Mouse (Mus musculus) 416B (cell line): ENCODE measurements around the gene Msh2.
A peak's percentile ranks its signal among the peaks of the same experiment; 100 is the strongest.

Experiments
- DNase-seq: peaks from one replicate; pipeline ENCODE4 v3.0.0; 2011; ENCODE audit warnings: low read depth

Gene Msh2

DNA sequence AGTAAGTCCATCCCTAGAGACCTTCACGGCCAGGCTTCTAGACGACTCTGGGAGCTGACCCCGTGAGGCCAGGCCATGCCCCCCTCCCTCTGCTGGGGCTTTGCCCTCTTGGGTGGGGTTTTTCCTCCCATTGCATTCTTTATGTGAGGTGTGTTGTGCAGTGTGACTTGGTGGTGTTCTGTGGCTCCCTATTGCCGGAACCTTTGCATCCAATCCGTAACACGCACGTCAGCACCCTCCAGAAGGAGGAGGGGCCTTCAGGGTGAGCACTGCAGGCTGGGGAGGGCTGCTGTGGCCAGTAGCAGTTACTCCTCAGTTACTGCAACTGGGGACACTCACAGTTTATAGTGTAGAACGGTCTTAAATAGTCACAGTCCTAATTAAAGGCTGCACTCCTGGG lies 28.0 kb downstream of the Msh2 start:
- DNase-seq: no peak

DNA sequence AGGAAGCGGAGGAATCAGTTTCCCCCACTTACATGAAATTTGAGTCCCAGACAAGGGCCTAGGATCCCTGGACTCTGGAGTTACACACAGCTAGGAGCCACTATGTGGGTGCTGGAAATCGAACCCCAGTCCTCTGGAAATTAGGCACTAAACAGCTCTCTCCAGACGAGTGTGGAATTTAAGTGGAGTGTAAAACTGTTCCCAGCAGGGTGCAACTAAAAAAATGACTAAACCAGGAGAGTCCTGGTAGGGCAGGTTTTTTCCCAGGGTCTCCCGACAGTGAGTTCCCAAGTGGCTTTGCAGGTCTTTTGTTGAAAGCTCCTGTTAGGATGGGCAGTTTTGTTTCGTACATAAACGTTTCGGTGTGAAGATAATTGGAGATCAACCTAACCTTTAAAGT lies 52.6 kb downstream of the Msh2 start:
- DNase-seq: no peak

DNA sequence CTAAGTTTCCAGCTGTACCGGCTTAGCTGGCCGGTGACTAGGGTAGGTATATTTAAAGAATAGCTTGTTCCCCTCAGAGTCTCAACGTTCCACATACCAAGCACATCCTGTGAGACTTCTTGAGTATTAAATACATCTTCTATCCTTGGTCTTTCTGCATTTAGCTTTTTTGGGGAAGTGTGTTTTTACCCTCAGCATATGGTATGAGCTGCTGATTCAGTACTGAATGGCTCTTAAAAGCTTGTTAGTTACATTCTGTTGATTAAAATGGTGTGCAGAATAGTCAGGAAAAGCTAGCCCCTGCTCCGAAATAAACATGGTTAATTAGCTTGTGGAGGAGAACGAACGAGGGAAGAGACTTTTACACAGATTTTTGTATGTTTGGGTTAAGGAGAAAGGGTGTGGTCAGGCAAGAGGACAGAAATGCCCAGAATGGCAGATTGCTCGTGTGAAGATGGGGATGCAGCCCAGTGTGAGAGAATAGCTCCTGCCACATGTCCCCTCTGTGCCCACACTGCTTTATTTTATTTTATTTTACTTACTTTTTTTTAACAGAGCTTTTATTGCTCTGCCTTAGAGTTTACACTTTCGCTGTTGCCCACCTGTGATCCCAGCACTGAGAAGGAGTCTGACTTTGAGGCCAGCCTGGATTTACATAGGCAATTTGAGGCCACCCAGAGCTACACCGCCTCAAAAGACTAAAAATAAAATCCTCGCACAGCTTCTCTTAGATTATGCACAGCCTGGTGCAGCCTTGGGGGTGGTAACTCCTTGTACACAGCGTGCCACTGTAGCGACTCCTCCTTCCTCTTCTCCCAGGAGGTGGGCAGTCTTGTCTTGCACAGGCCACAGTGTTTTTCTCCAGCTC lies 54.6 kb downstream of the Msh2 start:
- DNase-seq: no peak

DNA sequence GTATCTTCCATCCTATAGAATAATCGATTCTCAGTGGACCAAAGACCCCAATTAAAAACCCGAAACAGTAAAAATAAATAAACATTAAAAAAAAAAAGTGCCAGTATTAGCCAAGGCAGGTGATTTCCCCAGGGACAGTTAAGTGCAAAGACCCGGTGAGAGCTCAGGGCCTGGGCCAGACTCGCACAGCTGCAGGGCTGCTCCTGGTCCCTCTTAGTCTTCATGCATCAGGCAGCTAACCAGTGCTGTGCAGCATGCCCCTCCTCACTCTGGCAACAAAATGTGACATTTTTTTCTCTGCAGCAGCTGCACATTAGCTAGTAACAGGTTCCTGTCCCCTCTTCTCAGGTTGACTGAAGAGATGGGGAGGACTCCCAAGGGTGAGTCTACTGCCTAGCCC lies 59.8 kb downstream of the Msh2 start:
- DNase-seq: no peak

DNA sequence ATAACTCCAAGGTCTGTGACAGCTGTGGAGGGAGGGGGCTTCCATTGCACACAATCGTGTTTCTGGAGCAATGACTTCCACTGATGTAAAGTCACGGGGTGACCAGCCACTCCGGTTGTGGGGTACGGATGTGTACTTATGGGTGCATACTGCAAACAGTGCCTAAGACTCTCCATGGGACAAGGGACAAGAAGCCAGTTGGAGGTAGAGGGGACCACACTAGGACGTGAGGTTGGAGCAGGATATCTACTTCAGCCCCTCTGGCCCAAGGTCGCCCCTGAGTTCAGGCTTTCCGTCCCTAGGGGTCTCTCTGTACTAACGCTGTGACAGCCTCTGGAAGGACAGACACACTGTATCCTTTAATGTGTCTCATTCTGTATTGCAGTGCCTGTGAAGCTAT lies 62.3 kb downstream of the Msh2 start:
- DNase-seq: no peak

DNA sequence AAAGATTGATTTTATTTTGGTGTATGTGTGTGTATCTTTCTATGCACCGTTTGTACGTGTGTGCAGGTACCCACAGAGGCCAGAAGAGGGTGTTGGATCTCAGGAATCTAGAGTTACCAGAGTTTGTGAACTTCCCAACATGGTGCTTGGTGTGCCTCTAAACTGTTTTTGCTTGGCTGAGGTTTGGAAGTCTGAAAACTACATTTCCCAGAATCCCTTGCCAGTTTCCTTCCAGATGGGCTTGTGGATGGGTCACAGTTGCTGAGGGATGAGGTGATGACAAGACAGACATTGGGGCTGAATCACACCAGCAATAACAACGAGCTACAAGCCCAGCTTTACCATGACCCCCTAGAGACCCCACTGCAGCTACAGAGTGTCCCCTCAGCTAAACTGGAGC lies 65.0 kb downstream of the Msh2 start:
- no peak for DNase-seq

DNA sequence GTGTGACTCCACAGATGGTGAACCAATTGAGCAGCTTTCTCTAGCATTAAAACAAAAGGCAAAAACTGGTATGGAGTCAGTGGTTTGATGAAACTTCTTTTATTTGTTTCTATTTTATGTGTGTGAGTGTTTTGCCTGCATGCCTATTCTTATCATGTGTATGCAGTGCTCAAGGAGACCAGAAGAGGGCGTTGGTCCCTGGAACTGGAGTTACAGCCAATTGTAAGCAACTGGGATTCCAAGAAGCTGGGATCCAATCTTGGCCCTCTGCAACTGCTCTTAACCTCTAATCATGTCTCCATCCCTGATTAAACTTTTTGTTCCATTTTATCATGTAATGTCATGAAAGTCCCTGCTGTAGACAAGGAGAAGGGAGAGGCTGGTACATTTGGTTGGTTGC lies 67.7 kb downstream of the Msh2 start:
- no peak for DNase-seq

DNA sequence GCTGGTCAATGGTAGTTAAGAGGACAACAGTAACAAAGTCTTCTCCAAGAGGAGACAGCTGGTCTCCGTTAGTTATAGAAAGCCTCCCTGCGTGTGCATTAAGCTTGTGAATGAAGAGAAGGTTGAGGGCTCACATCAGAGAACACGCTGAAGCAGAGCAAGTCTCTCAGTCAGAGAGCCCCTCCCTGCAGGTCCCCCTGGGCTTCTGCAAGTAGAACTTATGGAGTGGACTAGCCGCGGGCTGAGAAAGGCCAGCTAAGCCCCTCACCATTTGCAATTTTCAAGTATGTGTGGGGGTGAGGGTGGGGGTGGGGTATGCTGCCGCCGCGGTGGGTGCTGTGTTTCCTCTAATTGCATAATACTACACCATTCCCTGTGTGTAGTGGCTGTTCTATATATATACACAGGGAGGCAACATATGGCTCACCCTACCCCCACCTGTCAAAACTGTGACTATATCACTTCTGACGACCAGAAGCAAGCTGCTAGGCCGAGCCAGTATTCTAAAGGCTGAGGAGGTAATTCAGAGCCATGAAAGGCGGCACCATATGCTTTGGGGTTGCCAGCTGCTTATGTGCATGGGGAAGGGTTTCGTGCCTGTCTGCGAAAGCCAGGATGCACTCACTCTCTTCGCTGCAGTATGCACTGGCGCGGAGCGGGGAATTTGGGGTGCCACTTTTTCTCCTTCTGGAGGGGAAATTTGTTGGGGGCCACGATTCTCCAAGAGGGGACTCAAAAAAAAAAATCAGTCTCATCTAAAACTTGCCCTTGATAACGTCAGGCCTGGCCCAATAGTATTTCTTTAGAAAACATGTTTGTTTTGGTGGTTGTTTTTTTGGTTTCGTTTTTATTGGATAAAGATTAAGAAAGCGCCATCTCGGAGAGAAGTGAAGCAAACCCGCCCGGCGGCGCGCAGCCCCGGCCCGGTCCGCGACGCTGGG lies 73.1 kb downstream of the Msh2 start:
- DNase-seq: no peak

DNA sequence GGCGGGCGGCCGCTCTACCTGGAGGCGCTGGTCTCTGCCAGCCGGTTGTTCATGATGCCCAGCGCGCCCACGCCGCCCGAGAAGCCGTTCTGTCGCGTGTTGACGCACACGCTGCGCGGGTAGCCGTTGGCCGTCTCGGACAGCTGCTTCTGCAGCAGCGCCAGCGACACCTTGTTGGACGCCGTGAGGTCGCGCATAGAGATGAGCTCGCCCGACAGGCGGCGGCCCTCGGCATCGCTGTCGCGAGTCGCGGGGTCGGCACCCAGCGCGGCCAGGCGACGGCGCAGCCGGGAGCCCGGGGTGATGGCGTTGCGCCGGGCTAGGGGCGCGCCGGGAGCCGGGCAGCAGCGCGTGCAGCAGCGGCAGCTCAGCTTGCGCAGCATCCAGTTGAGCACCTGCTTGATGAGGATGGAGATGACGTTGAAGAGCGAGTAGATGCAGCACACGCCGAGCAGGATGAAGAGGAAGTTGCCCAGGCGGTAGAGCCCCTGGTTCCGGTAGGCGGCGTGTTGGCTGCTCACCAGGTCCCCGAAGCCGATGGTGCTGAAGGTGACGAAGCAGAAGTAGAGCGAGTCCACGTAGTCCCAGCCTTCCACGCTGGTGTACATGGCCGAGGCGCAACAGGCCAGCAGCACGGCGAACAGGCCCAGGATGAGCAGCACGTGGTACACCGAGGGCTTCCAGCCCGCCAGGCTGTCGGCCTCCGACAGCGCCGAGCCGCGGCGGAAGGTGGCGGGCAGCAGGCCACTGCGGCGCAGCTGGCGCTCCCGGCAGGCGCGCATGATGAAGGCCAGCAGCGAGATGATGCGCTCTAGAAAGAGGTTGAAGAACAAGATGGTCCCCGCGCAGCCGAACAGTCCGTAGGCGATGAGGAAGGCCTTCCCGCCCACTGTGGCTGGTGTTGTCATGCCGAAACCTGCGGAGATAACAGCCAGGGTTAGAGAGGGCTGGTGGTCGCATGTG lies 74.1 kb downstream of the Msh2 start:
- no peak for DNase-seq

DNA sequence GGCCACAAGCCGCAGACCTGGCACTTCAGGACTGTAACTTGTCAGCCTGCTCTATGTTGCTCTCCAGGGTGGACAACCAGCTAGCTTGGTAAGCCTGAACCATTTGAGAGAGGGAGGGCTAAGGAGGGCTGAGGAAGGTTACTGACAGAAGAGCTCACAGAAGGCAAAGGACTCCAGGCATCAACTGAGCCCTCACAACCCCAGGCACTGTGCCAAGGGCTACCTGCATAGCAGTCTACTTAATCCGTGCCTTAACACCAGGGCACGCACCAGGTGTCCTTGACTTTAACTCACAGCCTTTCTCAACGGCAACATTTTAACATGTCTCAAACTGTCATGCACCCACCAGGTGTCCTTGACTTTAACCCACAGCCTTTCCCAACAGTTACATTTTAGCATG lies 88.2 kb downstream of the Msh2 start:
- no peak for DNase-seq

DNA sequence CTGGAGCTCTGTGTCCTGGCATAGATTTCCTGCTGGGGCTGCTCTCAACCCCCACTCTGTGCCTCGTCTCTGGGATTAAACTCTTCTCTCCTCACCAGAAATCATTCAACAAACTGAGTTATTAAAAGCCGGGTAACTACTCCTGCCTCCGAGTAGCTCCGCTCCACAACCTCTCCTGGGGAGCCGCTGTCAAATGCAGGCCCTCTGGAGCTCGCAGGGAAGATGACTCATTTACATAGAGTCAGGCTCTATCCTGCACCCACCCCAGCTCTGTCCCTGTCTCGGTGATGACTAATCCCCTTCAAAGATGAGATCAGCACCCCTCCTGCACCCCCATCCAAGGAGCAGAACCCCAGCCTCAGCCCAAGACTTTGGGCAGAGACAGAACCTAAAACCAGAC lies 91.0 kb downstream of the Msh2 start:
- DNase-seq: no peak

DNA sequence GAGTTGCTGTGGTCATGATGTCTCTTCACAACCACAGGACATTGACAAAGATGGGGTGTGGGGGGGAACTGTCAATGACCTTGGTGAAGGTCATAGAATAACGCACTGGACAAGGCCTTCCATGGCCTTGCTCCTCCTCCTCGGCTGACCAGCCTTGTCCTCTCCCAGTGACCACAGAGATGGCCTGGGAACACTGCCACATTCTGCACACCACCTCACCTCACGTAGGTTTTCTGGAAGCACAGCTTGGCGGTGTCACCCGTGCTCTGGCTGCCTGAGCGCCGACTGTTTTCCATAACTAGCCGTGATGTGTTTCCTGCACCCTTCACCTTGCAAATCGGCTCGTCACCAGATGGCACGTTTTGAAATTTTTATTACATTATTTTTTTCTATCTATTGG lies 92.9 kb downstream of the Msh2 start:
- no peak for DNase-seq

DNA sequence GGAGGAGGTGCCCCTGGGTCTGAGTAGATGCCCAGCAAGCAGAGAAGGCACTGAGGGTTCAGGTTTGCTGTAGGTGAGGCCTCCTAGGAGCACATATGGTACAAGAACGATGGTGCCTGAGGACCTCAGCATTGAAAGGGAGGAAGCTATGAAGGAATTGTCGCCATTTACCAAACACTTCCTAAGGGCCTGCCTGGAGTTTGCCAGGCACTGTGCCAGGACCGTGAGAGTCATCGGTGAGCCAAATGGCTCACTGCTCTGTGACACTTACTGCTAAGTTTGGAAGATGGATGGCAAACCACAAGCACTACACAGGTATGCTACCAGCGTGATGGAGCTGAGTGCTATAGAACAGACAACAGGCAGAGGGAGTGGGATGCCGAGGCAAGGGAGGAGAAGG lies 94.8 kb downstream of the Msh2 start:
- DNase-seq: no peak

DNA sequence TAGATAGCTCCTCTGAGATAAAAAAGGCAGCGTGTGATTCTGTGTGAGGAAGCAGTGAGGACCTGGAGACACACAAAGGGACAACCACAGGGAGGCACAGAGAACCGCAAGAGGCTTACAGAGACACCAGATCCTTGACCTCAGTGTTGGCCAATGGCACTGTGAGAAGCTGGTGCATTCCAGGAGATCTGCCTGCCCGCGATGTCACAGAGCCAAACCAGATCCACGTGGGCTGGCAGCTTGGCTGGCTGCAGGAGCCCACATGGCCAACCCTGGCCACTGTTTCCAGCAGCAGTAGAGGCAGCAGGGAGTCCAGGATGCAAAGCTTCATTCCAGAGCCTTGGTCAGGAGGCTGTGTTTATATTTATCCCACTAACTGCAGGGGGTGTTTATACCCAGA lies 98.6 kb downstream of the Msh2 start:
- peak; percentile 7 for DNase-seq

DNA sequence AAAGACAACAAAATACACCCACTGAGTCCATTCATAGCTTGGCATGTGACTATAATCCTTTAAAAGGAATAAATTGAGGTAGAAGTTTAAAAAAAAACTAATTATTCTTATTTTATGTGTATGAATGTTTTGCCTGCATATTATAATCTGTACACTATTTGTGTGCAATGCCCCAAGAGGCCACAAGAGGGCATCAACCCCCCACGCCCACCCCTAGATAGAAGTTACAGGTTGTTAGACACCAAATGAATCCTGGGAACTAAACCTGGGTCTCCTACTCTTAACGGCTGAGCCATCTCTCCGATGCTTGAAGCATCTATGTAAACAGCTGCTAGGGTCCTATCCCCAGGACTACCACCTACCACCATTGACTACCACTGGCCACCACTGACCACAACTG lies 101.0 kb downstream of the Msh2 start:
- peak; percentile 6 for DNase-seq
